Mouse (Mus musculus) liver, embryonic 14.5 days (tissue): ENCODE measurements around the gene Igf1r.

Source experiments
- CTCF ChIP-seq: IDR thresholded peaks from 2 replicates; pipeline ENCODE4 v1.5.1; 2016; ENCODE audit warnings: antibody characterized with exemption, low read depth, control low read depth
- EP300 ChIP-seq: IDR thresholded peaks from 2 replicates; pipeline ENCODE4 v1.6.1; 2016; ENCODE audit warnings: antibody characterized with exemption, low read depth

- TF ChIP-seq CTCF (no peak), EP300 (no peak)
Observed at GRCm38 (mm10) chr7:68241205-68241604, 288.6 kb downstream of the Igf1r start.
